Mouse (Mus musculus) heart, embryonic 10.5 days (tissue): ENCODE results near the gene Itga5. TPM values are rescaled to one million over a fixed set of nuclear protein-coding genes. Genes with fewer than 3 reads are reported as not detected.
A peak's percentile ranks its signal among the peaks of the same experiment; 100 is the strongest.

Experiments
- DNase-seq: peaks from one replicate; pipeline ENCODE4 v3.0.0-alpha.2; 2017; ENCODE audit warnings: low spot score
- H3K27ac ChIP-seq: fragments of 300-500 bp; sonication (generic); 2 replicates; pipeline ENCODE4 v1.5.1; 2016; ENCODE audit warnings: mild to moderate bottlenecking
- H3K27me3 ChIP-seq: fragments of 300-500 bp; sonication (generic); 2 replicates; pipeline ENCODE4 v1.6.1; 2016; ENCODE audit warnings: mild to moderate bottlenecking; ENCODE audit not compliant: poor library complexity, insufficient read depth, severe bottlenecking
- H3K36me3 ChIP-seq: fragments of 300-500 bp; sonication (generic); 2 replicates; pipeline ENCODE4 v1.6.1; 2016; ENCODE audit warnings: mild to moderate bottlenecking, moderate library complexity
- H3K4me1 ChIP-seq: fragments of 300-500 bp; sonication (generic); 2 replicates; pipeline ENCODE4 v1.6.1; 2016; ENCODE audit warnings: mild to moderate bottlenecking
- H3K4me3 ChIP-seq: fragments of 300-500 bp; sonication (generic); 2 replicates; pipeline ENCODE4 v1.5.1; 2016; ENCODE audit warnings: mild to moderate bottlenecking, moderate library complexity
- H3K9me3 ChIP-seq: fragments of 300-500 bp; sonication (generic); 2 replicates; pipeline ENCODE4 v1.6.1; 2016; ENCODE audit warnings: mild to moderate bottlenecking, moderate library complexity
- WGBS: fragments of 180-500 bp; shearing (Covaris S2); methylation state at CpG from one replicate; pipeline ENCODE4 v1.1.7; 2016; 5-methylcytosine and 5-hydroxymethylcytosine counted together
- polyA plus RNA-seq: library from polyadenylated mRNA; unstranded; fragments of >200 nt; fragmentation: Nextera tagmentation; extraction: Ambion mirVana; gene quantifications from 2 replicates; pipeline ENCODE4 v1.2.1, GENCODE M21; 2016

Gene Itga5
- polyA plus RNA-seq, 1 experiment from 2014 or later, result 60.6 TPM

- no peak overlapping the region for H3K4me3 ChIP-seq
- no peaks in the 10 kb centered on the region for H3K9me3 ChIP-seq
- peak overlapping the region; percentile 60; the same call in 1 of the 2 replicates for H3K27ac ChIP-seq
- H3K27me3 ChIP-seq, result peaks cover 27% of the 10 kb centered on the region
- WGBS, result 57% methylated on average over 5 of the region's 5 CpGs
- no peak for DNase-seq
- no peaks in the 10 kb centered on the region for H3K36me3 ChIP-seq
- peaks cover 41% of the 10 kb centered on the region for H3K4me1 ChIP-seq
Measured at GRCm38 (mm10) chr15:103333081-103333615, 33.4 kb downstream of the Itga5 start.

GRCm38 (mm10) chr15:103323455-103324247 is 42.9 kb downstream of the Itga5 start:
- peak overlapping the region; percentile 85 for H3K4me3 ChIP-seq
- 2% methylated on average over 40 of the region's 40 CpGs for WGBS
- peaks cover 35% of the 10 kb centered on the region for H3K4me1 ChIP-seq

GRCm38 (mm10) chr15:103323070-103323454 is 43.5 kb downstream of the Itga5 start:
- H3K27ac ChIP-seq, result peak overlapping the region; percentile 94
- no peaks in the 10 kb centered on the region for H3K9me3 ChIP-seq
- H3K27me3 ChIP-seq, result no peaks in the 10 kb centered on the region
- WGBS, result 0% methylated on average over 25 of the region's 26 CpGs
- peaks cover 35% of the 10 kb centered on the region for H3K4me1 ChIP-seq
- DNase-seq, result no peak
- peaks cover 18% of the 10 kb centered on the region for H3K36me3 ChIP-seq
- H3K4me3 ChIP-seq, result peak overlapping the region; percentile 85

More at GRCm38 (mm10) chr15:103323455-103324247, 42.9 kb downstream of the Itga5 start:
- Histone ChIP-seq H3K27me3 (no peaks in the 10 kb centered on the region), H3K36me3 (peaks cover 13% of the 10 kb centered on the region), H3K9me3 (no peaks in the 10 kb centered on the region), H3K27ac (peak overlapping the region; percentile 94)
- peak; percentile 96 for DNase-seq

- no peak for DNase-seq
- Histone ChIP-seq H3K4me1 (peaks cover 35% of the 10 kb centered on the region), H3K36me3 (peaks cover 23% of the 10 kb centered on the region), H3K27me3 (no peaks in the 10 kb centered on the region), H3K27ac (peak overlapping the region; percentile 94), H3K4me3 (peak overlapping the region; percentile 85), H3K9me3 (no peaks in the 10 kb centered on the region)
- WGBS, result 52% methylated on average over 4 of the region's 4 CpGs
Measured at GRCm38 (mm10) chr15:103322396-103322795, 44.2 kb downstream of the Itga5 start.

- WGBS, result 65% methylated on average over 1 of the region's 1 CpGs
Measured at GRCm38 (mm10) chr15:103321076-103321475, 45.5 kb downstream of the Itga5 start.

GRCm38 (mm10) chr15:103318201-103318816 is 48.3 kb downstream of the Itga5 start:
- WGBS, result 69% methylated on average over 3 of the region's 3 CpGs
- peaks cover 13% of the 10 kb centered on the region; the same call in 1 of the 2 replicates for H3K27me3 ChIP-seq
- no peak overlapping the region for H3K4me3 ChIP-seq
- H3K27ac ChIP-seq, result no peak overlapping the region
- H3K9me3 ChIP-seq, result no peaks in the 10 kb centered on the region
- peaks cover 42% of the 10 kb centered on the region for H3K36me3 ChIP-seq
- DNase-seq, result no peak
- peaks cover 57% of the 10 kb centered on the region for H3K4me1 ChIP-seq

More at GRCm38 (mm10) chr15:103321076-103321475, 45.5 kb downstream of the Itga5 start:
- Histone ChIP-seq H3K27ac (no peak overlapping the region), H3K4me3 (no peak overlapping the region), H3K27me3 (0 out of 2 replicates have a peak, but pooled peaks cover 3% of the 10 kb centered on the region), H3K36me3 (peaks cover 35% of the 10 kb centered on the region), H3K4me1 (peaks cover 39% of the 10 kb centered on the region), H3K9me3 (no peaks in the 10 kb centered on the region)
- DNase-seq, result no peak

GRCm38 (mm10) chr15:103317731-103318130 is 48.8 kb downstream of the Itga5 start:
- DNase-seq, result no peak
- 86% methylated on average over 8 of the region's 8 CpGs for WGBS
- Histone ChIP-seq H3K4me1 (peaks cover 55% of the 10 kb centered on the region), H3K36me3 (peaks cover 42% of the 10 kb centered on the region), H3K27me3 (peaks cover 13% of the 10 kb centered on the region; the same call in 1 of the 2 replicates), H3K4me3 (no peak overlapping the region), H3K9me3 (no peaks in the 10 kb centered on the region), H3K27ac (peak overlapping the region; percentile 24; the same call in 1 of the 2 replicates)

- H3K4me1 ChIP-seq, result peaks cover 49% of the 10 kb centered on the region
- H3K4me3 ChIP-seq, result no peak overlapping the region
- H3K27me3 ChIP-seq, result peaks cover 13% of the 10 kb centered on the region; the same call in 1 of the 2 replicates
- no peaks in the 10 kb centered on the region for H3K9me3 ChIP-seq
- H3K27ac ChIP-seq, result no peak overlapping the region
- DNase-seq, result no peak
- peaks cover 42% of the 10 kb centered on the region for H3K36me3 ChIP-seq
Measured at GRCm38 (mm10) chr15:103317120-103317519, 49.4 kb downstream of the Itga5 start.

GRCm38 (mm10) chr15:103315979-103316776 is 50.4 kb downstream of the Itga5 start:
- Histone ChIP-seq H3K36me3 (peaks cover 42% of the 10 kb centered on the region), H3K27me3 (peaks cover 13% of the 10 kb centered on the region; the same call in 1 of the 2 replicates), H3K27ac (no peak overlapping the region), H3K9me3 (no peaks in the 10 kb centered on the region), H3K4me1 (peaks cover 39% of the 10 kb centered on the region), H3K4me3 (no peak overlapping the region; the same call in 1 of the 2 replicates)
- 84% methylated on average over 10 of the region's 10 CpGs for WGBS
- DNase-seq, result no peak

- peaks cover 13% of the 10 kb centered on the region; the same call in 1 of the 2 replicates for H3K27me3 ChIP-seq
- no peaks in the 10 kb centered on the region for H3K9me3 ChIP-seq
- 2% methylated on average over 18 of the region's 18 CpGs for WGBS
- H3K27ac ChIP-seq, result peak overlapping the region; percentile 64
- peak; percentile 91 for DNase-seq
- peak overlapping the region; percentile 57 for H3K4me3 ChIP-seq
- peaks cover 35% of the 10 kb centered on the region for H3K4me1 ChIP-seq
- peaks cover 39% of the 10 kb centered on the region for H3K36me3 ChIP-seq
Measured at GRCm38 (mm10) chr15:103315011-103315502, 51.5 kb downstream of the Itga5 start.

- Histone ChIP-seq H3K36me3 (peaks cover 34% of the 10 kb centered on the region), H3K9me3 (no peaks in the 10 kb centered on the region), H3K27me3 (peaks cover 21% of the 10 kb centered on the region), H3K27ac (peak overlapping the region; percentile 44; the same call in 1 of the 2 replicates), H3K4me3 (peak overlapping the region; percentile 57), H3K4me1 (peaks cover 35% of the 10 kb centered on the region)
- 37% methylated on average over 21 of the region's 22 CpGs for WGBS
- DNase-seq, result no peak
Measured at GRCm38 (mm10) chr15:103314181-103314580, 52.4 kb downstream of the Itga5 start.

GRCm38 (mm10) chr15:103313495-103314095 is 53.0 kb downstream of the Itga5 start:
- 19% methylated on average over 18 of the region's 18 CpGs for WGBS
- H3K27me3 ChIP-seq, result peaks cover 27% of the 10 kb centered on the region
- peak overlapping the region; percentile 44; the same call in 1 of the 2 replicates for H3K27ac ChIP-seq
- H3K9me3 ChIP-seq, result no peaks in the 10 kb centered on the region
- peak overlapping the region; percentile 57 for H3K4me3 ChIP-seq
- H3K36me3 ChIP-seq, result peaks cover 28% of the 10 kb centered on the region
- DNase-seq, result no peak
- H3K4me1 ChIP-seq, result peaks cover 40% of the 10 kb centered on the region
